Mouse (Mus musculus) telencephalon, adult 2 months (tissue): Measurements from ENCODE around the gene Rab38.
A peak's percentile ranks its signal among the peaks of the same experiment; 100 is the strongest.

ENCODE experiments used
- DNase-seq: peaks from one replicate; pipeline ENCODE4 v3.0.0-alpha.2; 2011; ENCODE audit warnings: low read depth, low spot score

The Rab38 gene

DNA sequence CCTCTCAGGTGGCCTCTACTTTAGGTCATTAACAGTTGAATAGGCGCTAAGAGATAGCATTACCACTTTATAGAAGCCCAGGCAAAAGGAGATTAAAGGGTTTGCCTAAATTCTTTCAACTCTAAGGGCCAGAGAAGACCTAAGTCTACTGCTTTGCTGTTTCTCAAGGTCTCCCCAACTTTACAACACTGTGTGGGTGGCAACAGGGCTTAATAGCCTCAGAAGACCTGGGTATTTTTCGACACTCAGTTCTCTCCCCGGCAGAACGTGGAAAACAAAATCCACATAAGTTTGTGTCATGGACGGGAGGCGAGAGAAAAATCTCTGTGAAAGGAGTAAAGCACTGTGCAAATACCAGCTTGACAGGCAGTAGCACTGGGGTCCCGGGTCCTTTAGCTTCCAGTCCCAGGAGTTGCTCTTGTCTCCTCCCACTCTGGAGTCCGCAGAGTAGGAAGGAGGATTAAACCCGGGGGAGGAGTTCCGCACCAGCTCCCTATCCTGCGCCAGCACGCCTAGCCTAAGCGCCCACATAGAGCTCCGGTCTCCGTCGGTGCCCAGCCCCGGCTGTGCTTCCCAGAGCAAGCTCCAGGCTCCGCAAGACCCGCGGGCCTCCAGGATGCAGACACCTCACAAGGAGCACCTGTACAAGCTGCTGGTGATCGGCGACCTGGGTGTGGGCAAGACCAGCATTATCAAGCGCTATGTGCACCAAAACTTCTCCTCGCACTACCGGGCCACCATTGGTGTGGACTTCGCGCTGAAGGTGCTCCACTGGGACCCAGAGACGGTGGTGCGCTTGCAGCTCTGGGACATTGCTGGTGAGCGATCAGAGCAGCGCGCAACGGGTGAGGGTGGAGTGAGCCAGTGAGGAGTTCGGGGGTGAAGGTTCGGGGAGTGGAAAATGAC, at the start of gene Rab38:
Gene Rab38 (plus strand): TSS at position 488 of the 906 bp plus-strand sequence.
- DNase-seq: peak; percentile 8

DNA sequence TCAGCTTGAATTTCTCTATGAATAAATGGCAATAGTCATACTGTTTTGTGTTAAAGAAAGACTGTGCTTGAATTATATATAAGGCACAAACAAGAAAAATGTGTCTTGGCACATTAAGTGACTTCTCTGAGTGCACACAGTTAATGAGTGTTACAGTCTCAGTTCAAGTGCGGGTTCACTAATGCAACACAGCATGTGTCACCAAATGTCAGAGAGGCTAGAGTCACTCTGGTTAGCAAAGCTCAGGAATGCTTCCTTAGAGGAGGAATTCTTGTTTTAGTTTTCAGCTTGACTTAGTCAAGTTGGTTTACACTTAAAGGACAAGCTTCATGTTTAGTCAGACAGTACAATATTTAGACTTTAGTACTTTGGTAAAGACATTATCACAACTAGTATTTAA, 35.5 kb upstream of the Rab38 start:
- DNase-seq: no peak

DNA sequence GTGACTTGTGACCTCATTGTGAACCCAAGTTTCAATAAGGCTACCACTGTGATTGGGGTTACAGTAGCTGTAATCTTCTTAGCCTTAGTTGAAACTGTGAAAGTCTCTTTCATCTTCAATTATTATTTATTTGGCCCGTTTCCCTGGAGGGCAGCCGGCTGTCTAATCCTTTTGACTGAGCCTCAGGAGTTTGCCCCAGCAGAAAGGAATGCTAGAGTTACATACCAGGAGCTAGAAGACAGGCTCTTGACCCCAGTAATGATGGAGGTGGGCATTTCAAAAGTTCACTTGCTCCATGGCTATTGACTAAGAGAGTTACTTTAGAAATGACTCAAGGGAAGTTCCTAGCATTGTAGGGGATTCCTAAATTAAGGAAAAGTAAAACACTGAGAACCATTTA, 34.3 kb upstream of the Rab38 start:
- DNase-seq: no peak

DNA sequence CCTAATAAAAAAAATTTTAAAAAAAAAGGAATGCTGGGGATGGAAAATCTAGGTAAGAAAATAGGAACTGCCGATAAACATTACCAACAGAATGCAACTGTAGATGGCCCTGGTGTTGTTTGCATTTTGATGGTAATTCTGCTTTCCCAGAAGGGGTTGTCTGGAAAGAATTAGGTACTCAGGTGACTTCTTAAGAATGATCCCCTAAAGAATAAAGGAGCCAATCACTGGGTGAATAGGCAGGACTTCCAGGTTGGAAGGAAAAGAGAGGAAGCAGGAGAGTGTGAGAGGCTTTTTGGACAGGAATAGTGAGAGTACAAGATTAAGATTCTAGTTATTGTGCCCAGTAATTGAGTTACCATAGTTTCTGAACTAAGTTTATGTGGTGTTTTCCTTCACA, 24.8 kb upstream of the Rab38 start:
- DNase-seq: no peak

DNA sequence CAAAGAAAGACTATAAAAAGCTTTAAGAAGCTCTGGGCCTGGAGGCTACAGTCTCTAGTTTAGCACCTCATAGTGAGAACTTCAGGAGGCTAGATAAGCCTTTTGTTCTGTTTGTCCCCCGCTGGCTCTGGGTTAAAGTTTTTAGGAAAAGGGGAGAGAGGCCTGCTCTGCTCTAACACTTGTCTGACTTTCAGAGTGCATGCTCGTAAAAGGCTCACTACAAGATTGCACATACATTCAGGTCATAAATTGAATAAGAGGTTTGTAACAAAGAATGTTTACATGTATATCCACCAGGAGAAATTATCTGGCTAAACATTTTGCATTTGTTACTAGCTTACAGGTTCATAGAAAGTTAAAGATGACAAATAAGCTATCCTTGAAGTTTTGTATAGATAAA, 23.6 kb upstream of the Rab38 start:
- DNase-seq: no peak

DNA sequence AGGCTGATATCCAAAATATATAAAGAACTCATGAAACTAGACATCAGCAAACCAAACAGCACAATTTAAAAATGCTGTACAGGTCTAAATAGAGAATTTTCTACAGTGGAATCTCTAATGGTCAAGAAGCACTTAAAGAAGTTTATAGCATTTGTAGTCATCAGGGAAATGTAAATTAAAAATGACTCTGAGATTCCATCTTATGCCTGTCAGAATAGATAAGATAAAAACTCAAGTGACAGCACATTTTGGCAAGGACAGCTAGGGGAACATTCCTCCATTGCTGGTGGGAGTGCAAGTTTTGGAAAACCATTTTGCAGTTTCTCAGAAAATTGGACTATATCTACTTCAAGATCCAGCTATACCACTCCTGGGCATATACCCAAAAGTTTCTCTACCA, 8.3 kb upstream of the Rab38 start:
- DNase-seq: no peak

DNA sequence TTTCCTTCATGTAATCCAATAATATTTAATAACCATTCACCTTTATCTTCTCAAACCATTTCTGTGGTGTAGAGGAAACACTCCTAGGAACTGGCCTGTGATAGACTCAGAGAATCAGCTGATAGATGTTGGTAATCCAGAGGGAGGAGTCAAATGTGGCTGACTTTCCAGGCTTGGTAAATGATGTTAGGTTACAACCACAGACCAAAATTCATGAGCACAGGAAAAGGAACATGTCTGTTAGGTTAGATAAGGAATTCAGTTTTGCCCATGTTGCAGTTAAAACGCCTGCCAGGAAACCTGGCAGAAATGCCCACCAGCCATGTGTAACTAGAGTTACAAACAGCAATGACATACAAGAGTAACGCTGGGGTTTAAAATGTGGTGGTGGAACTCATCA, 6.2 kb upstream of the Rab38 start:
- DNase-seq: no peak

DNA sequence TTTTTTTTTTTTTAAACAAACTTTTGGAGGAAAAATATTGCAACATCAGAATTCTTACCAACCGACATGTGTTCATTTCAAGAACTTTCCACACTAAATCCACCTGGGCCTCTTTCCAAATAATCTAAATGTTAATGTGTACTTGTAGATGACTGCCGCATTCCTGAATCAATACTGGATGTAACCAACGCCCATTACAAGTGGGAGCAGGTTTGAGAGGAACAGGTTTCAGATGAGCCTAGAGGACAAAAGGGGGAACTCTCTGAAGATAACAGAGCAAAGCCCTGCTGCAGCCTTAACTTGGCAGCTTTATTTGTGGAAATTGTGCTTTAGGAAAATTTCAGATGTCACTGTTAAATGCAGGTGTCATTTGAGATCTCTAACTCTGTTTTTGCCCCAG, 4.3 kb upstream of the Rab38 start:
- DNase-seq: no peak

DNA sequence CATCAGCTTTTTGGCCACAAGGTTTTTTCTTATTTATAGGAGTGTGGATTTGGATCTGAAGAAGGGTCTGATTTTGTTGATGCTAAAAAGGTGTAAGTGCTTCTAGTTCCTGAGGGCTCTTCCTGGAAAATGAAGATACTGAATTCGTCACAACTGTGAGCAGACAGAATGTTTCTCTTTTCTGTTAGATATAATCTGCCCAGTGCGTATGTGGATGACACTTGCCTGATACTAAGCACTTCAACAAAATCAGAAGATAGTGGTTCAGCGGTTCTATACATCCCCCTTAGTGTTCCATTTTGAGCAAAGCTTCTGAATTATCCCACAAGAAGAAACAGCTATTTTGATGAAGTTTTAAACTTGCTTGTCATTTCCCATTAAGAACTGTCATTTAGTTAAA, 2.6 kb upstream of the Rab38 start:
- no peak for DNase-seq

DNA sequence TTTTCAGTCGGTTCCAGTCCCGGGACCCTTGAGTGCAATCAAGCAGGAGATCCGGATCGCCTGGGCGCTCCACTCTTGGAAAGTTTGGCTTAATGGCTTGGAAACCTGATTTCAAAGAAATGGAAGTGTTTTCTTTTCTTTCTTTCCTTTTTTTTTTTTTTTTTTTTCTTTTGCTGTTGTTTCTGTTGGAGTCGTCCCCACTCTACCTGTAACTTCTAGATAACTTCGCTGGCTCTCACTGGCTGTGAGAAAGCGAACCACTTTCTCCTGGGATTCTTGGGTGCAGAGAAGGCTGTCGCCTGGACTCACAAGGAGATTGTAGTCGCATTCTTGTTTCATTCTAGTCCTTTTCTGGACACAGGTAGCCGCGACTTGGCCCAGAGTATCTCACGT, 615 bp downstream of the Rab38 start:
- no peak for DNase-seq

DNA sequence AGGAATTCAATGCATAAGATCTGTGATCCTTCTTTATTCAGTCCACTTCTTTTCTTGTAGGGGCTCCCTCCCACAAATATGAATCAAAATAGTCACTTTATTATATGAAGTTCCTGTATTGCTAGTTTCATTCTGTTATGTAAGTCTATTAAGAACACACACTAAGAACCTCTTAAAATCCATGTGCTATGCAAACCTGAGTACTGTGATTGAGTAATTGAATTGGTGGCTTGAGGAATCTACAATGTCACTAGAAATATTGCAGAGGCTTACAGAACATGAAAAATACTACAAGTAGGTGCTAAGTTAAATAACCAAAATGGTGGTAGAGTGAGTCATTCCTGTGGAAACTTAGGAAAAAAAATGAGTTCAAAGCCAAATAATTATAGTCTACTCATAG, 10.2 kb downstream of the Rab38 start:
- DNase-seq: no peak

DNA sequence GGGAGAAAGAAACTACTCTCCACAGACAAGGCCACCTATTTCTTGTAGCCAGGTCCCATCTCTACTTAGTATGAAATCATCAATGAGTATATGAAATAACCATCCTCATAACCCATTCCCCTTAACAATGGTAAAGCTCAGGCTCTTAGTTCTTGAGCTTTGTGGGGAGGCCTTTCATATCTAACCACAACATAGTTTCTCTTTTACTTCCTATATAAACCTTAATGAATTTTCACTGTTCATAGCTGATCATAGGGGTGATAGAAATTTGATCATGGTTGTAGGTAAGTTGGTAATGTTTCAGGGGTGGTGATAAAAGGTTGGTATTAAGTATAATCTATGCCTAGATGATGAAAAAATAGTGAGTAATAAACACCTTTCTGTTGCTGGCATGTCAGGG, 12.6 kb downstream of the Rab38 start:
- DNase-seq: no peak

DNA sequence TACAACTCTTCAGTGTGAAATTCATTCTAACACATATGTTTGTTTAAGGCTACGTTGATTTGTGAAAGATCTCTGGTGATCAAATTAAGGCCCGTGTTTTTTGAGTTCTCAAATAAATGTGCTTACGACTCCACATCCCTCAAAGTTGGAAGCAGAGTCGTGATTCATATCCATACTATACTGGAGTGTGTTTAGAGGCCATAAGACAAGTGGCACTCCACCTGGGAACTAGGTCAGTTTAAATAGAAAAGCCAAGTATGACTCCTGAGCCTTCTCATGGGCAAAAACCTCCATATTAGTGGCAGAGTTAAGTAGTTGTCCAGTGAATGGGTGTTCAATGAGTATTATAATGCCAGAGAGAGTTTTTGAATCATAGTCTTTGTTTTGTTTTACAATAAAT, 13.4 kb downstream of the Rab38 start:
- no peak for DNase-seq

DNA sequence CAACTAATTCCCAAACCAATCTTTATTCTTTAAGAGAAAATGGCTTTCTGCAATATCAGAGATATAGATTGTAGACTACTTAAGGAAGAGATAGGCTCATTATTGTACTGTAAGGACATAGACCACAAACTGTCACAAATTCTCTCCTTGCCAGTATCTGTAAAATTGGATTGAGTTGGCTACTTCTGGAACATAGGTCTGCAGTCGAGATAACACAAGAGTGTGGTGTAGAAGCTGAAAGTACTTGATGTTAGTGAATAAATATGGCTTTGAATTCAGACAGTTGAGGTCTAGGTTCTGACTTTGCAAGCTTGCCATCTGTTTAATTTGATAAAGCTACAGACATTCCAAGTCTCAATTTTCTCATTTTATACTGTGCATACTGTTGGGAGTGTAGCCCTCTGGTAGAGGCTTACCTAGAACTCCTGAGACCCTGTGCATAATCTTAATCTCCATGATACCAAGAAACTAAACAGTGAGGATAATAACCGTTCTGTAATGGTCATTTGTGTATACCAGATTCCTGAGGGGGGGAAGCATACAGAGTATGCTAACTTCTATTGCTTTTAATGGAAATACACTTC, 15.3 kb downstream of the Rab38 start:
- no peak for DNase-seq

DNA sequence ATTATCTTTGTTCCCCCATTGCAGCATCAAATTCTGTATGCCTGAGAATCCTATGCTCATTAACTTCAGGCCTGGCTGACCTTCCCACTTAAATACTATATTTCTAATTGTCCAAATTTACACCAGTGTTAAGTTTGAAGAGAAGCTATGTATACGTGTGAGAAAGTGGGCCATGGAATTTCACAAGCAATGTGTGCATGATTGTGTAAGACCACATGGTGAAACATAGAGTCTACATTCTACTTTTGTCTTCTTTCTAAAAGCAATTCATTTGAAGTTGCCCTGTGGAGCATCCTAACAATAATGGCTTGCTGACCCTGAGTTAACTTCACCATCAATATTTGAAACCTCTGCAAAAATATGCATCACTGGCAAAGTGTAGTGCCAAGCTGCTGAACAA, 23.2 kb downstream of the Rab38 start:
- DNase-seq: no peak

DNA sequence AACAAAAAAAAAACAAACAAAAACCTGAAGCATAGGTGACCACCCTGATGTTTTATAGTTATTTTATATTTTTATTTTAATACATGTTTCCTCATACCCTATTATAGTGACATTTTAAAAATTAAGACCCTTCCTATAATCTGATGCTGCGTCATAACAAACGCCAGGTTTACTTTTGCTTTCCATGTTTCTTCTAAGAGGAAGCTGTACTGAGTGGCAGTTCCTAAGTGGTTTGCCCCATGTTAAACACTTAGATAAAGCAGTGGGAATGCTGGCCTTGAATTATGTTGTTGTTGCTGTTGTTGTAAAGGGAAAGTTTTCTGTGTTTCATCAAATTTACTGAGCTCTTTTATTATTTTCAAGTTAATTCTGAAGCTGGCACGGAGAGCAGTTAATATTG, 27.8 kb downstream of the Rab38 start:
- no peak for DNase-seq

DNA sequence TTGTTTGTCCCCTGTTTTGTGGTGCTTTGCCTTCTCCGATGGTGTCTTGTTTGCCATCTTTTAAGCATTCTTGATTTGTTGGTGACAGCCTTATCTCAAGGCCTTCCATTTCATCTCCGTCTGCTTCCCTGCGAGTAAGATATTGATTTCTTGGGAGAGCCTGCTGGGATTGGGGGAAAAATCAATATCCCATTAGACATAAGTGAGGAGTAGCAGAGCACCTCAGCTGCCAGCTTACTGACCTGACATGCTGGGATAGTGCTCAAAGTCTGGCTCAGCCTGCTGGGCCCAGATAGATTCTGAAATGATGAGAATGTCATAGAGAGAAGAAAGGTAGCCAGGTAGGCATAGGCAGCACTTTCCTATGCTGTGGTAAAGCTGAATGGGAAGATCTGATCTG, 37.7 kb downstream of the Rab38 start:
- no peak for DNase-seq

DNA sequence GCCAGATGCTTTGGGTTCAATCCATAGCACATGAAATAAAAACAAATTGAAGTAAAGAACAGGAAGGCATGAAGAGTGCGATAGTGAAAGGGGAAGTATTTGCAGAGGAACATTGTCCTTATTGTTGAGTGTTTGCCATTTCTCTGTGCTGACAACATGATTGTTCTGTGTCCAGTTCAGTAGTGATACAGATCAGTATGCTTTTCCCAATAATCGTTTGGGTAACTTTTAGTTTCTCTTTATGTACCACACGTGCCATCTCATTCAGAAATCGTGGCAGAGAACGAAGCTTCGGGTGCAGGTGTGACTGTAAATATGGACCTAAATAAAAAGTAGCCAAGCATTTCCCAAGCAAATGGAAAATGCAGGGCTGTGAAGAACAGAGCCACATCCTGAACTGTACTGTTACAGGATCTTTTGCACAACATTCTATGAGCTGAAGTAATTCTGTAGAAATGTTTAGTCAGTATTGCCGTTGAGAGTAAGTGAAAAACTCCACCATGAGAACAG, 52.1 kb downstream of the Rab38 start:
- DNase-seq: no peak

DNA sequence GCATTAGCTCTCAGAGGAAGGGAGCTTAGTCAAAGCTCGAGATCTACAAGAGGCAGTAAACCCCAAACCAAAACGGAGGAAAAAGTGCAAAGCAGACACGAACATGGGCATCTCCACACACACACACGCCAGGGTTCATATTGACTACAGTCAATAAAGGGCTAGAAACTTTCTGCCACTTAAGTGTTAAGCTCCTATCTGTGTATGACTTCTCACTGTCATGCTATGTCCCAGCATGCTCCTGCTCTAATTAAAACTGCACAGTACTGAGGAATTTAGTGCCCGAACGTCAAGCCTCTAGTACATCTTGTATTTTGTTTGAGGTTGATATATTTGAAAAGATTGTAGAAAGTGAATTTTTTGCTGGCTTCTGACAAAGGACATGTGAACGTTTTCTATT, 52.6 kb downstream of the Rab38 start:
- no peak for DNase-seq

DNA sequence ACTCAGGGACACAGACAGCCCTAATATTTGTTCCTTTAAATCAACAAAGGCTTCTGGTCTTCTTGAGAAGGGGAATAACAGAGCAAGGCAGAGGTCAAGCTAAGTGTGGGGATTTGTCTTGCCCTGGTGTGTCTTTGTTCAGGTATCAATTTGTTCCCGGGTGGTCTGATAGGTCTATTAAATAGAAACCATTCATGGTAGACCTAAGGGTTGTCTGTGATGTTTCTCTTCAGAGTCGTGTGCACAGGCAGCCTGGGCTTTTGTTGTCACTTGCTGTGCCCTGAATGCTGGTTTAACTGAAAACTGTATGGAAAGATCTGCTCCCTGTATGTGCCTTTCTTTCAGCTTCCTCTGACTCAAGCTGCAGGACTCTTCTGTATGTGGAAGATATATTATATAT, 60.9 kb downstream of the Rab38 start:
- DNase-seq: no peak

DNA sequence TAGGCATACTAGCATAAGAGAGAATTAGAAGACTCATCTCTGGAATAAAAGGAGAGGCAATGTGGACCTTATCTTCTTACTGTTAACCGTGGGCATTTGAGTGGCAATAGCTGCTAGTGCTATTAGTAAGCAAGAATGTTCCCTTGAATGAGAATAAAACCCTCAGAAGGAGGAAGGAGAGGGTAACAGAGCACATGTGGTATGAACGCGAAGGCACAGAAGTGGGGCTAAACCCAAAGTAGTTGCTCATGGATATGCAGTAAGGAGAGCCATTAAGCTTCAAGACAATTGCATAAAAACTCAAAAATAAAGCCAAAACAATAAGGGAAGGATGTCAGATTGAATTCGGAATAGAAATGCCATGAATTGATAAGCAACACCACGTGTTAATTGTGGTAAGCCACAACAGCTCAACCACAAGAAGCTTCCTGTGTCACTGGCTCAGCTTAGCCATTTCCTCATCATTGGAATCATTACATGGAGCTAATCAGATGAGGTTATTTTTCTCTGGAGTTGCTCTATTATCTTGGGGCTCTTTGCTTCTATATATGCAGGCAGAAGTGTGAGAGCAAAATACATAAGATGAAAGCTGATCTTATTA, 72.2 kb downstream of the Rab38 start:
- no peak for DNase-seq

DNA sequence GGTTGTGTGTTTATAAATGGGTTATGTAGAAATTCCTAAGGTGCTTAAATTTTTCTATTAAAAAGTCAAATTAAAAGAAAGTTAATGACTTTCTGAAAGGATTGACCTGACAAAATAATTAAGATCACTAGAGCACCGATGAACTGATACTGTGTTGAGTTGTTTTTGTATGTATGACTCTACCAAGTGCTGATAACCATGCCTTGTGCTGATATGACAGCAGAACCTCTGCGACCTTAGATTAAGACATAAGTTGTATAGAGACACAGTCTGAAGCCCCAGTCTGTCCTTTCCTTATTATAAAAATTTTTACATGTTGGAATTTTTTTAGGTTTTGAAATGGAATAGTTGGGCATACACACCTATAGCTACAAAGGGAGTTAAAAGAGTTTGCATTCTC, 79.7 kb downstream of the Rab38 start:
- no peak for DNase-seq

DNA sequence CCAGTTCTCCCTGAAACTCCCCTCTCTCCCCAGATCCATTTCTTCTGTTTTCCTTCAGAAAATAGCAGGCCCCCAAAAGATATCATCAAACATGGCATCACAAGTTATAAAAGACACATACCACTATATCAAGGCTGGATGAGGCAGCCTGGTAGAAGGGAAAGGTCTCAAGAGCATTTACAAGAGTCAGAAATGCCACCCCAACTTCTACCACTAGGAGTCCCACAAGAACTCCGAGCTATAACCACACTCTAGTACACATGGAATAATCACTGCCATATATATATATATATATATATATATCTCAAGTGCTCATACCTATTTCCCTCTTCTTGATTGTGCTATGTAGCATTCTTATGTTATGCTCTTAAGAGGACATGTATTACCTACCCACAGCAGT, 92.4 kb downstream of the Rab38 start:
- DNase-seq: no peak
